Comparison of ENCODE assay signal across 10 mouse cellular contexts in the genomic region with DNA sequence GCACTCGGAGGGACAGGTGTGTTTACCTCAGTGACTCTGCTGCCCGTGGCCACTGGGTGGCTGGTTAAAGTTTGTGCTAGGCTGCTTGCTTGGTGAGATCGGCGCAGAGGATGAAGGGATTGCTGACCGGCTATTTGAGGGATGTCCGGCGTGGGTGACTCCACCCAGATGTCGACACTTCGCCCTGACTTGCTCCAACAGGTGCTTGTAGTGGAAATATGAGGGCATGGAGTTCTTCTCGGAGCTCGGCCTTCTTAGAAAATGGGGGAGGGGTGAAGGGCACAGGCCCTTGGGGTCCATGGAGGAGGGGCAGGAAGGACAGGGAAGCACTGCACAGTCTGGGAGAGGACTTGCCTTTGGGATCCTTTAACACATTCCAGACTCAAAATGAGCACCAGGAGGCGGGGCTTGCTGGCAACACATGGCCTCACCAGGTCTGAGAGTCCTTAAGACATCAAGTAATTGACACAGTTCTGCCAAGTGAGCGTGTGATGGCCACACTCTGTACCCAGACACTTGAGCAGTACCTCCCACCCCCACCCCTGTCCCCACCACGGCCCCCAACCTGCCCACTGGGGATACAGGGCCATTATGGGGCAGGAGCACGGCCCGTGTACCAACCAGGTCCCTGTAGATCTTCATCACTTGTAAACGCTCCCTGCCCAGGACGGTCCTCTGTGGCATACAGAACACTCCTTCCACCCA.
DNase-seq lines count a peak whose midpoint lies in the region; ATAC-seq lines count a peak whose summit lies in the region.
"Had no signal": no experiment of that assay in that cellular context is flagged by ENCODE, and none has a peak within 500 bp of the region (broad histone marks: within the 10 kb centered on the region; RNA-seq: fewer than 3 reads in every experiment).

No protein-coding gene starts in this region.

- H3K27me3 ChIP-seq in forebrain, embryonic 10.5 days (ENCODE audit: poor library complexity, severe bottlenecking): no peaks in the 10 kb centered on the region
- H3K27me3 ChIP-seq in forebrain, embryonic 15.5 days: no peaks in the 10 kb centered on the region
- no peaks in the 10 kb centered on the region for H3K27me3 ChIP-seq in limb, embryonic 15.5 days
- H3K27me3 ChIP-seq in forebrain, embryonic 14.5 days (replicated peaks; ENCODE audit: control insufficient read depth, insufficient read depth, low read length): no peaks in the 10 kb centered on the region

- no peak overlapping the region for H3K4me2 ChIP-seq in forebrain, embryonic 15.5 days (replicated peaks)
- H3K4me2 ChIP-seq in limb, embryonic 15.5 days: no peak overlapping the region
- no peak overlapping the region for H3K4me2 ChIP-seq in forebrain, embryonic 14.5 days (ENCODE audit: low read length)

- H3K36me3 ChIP-seq in forebrain, embryonic 10.5 days (replicated peaks): no peaks in the 10 kb centered on the region
- no peaks in the 10 kb centered on the region for H3K36me3 ChIP-seq in forebrain, embryonic 15.5 days
- H3K36me3 ChIP-seq in limb, embryonic 15.5 days: no peaks in the 10 kb centered on the region
- no peaks in the 10 kb centered on the region for H3K36me3 ChIP-seq in forebrain, embryonic 14.5 days (ENCODE audit: control insufficient read depth, insufficient read depth, low read length)

- 0 out of 2 replicates have a peak, but pooled peaks cover 2% of the 10 kb centered on the region for H3K9me3 ChIP-seq in forebrain, embryonic 10.5 days
- H3K9me3 ChIP-seq in forebrain, embryonic 15.5 days: no peaks in the 10 kb centered on the region
- H3K9me3 ChIP-seq in limb, embryonic 15.5 days: no peaks in the 10 kb centered on the region
- H3K9me3 ChIP-seq in forebrain, embryonic 14.5 days (replicated peaks; ENCODE audit: control insufficient read depth, low read length): no peaks in the 10 kb centered on the region

- peak overlapping the region; percentile 40; the same call in 1 of the 2 replicates for H3K27ac ChIP-seq in forebrain, embryonic 10.5 days
- no peak overlapping the region for H3K27ac ChIP-seq in forebrain, embryonic 15.5 days (replicated peaks)
- H3K27ac ChIP-seq in limb, embryonic 15.5 days: peak overlapping the region; percentile 43
- H3K27ac ChIP-seq in forebrain, embryonic 14.5 days (ENCODE audit: low read depth, low read length): no peak overlapping the region

- WGBS in forebrain, embryonic 10.5 days: 85% methylated on average over 18 of the region's 18 CpGs
- WGBS in forebrain, embryonic 15.5 days: 86% methylated on average over 18 of the region's 18 CpGs
- WGBS in limb, embryonic 15.5 days: 51% methylated on average over 18 of the region's 18 CpGs
- whole genome bisulfite sequencing in forebrain, embryonic 14.5 days: 87% methylated on average over 18 of the region's 18 CpGs

- ATAC-seq in forebrain, embryonic 15.5 days (replicated peaks): no peak
- ATAC-seq in limb, embryonic 15.5 days (ENCODE audit: insufficient number of reproducible peaks, low FRiP score, low TSS enrichment, low read depth): peak; percentile 38
- no peak for ATAC-seq in forebrain, embryonic 14.5 days

- H3K4me3 ChIP-seq in forebrain, embryonic 10.5 days: no peak overlapping the region
- no peak overlapping the region for H3K4me3 ChIP-seq in forebrain, embryonic 15.5 days
- no peak overlapping the region for H3K4me3 ChIP-seq in limb, embryonic 15.5 days
- no peak overlapping the region for H3K4me3 ChIP-seq in forebrain, embryonic 14.5 days (ENCODE audit: low read depth, low read length)

- peaks cover 37% of the 10 kb centered on the region for H3K4me1 ChIP-seq in forebrain, embryonic 10.5 days
- H3K4me1 ChIP-seq in forebrain, embryonic 15.5 days: peaks cover 13% of the 10 kb centered on the region
- H3K4me1 ChIP-seq in limb, embryonic 15.5 days: peaks cover 39% of the 10 kb centered on the region
- H3K4me1 ChIP-seq in forebrain, embryonic 14.5 days (ENCODE audit: control insufficient read depth, insufficient read depth, low read length): peaks cover 4% of the 10 kb centered on the region; the same call in 1 of the 2 replicates

- H3K9ac ChIP-seq in forebrain, embryonic 15.5 days (replicated peaks): no peak overlapping the region
- no peak overlapping the region for H3K9ac ChIP-seq in limb, embryonic 15.5 days
- no peak overlapping the region for H3K9ac ChIP-seq in forebrain, embryonic 14.5 days (ENCODE audit: low read length)

- no peak for DNase-seq in forebrain, embryonic 10.5 days (ENCODE audit: extremely low spot score, low spot score)
- DNase-seq in urinary bladder, postnatal 14 days (ENCODE audit: low spot score): peak; percentile 48
- no peak for DNase-seq in urinary bladder, postnatal 10 days (ENCODE audit: low spot score)
- peak; percentile 48 for DNase-seq in yolk sac, embryonic 10.5 days (ENCODE audit: low spot score)
- DNase-seq in thymus, postnatal 25 days: no peak
- no peak for DNase-seq in forebrain, embryonic 14.5 days (ENCODE audit: low spot score)
- DNase-seq: midbrain, embryonic 14.5 days; retina, postnatal 1 day had no signal

Comparison
In these comparisons a context has a peak if more than half of its experiments do, and no peak if none do; other contexts are left out.
1. DNase-seq: peak in urinary bladder, postnatal 14 days (single experiment) and yolk sac, embryonic 10.5 days (single experiment); none in forebrain, embryonic 10.5 days (single experiment), urinary bladder, postnatal 10 days (single experiment), thymus, postnatal 25 days (single experiment) and forebrain, embryonic 14.5 days (single experiment).
2. H3K27ac ChIP-seq: peak in forebrain, embryonic 10.5 days (single experiment) and limb, embryonic 15.5 days (single experiment); none in forebrain, embryonic 15.5 days (single experiment) and forebrain, embryonic 14.5 days (single experiment).